Mouse (Mus musculus) small intestine, adult 2 months (tissue): ENCODE data around the gene Cacng6. TPM values are rescaled to one million over a fixed set of nuclear protein-coding genes. Genes with fewer than 3 reads are reported as not detected.
"Not testable (repeated sequence)": the region's sequence is repeated elsewhere in the genome, so short reads cannot be mapped to it uniquely, and the experiment has no call there.

Experiments used
- H3K27ac ChIP-seq: fragments of 200-500 bp; 2 replicates; pipeline ENCODE4 v1.5.1; 2012; ENCODE audit warnings: low read depth, low read length, control low read depth, inconsistent platforms; ENCODE audit not compliant: insufficient read depth
- H3K27me3 ChIP-seq: fragments of 200-500 bp; 2 replicates; pipeline ENCODE4 v1.6.1; 2012; ENCODE audit warnings: mild to moderate bottlenecking, moderate library complexity, low read length, inconsistent platforms; ENCODE audit not compliant: control insufficient read depth, insufficient read depth
- H3K36me3 ChIP-seq: fragments of 200-500 bp; 2 replicates; pipeline ENCODE4 v1.6.1; 2012; ENCODE audit warnings: mild to moderate bottlenecking, low read length, control low read depth, inconsistent platforms; ENCODE audit not compliant: control insufficient read depth, insufficient read depth
- H3K4me1 ChIP-seq: fragments of 200-500 bp; 2 replicates; pipeline ENCODE4 v1.6.1; 2012; ENCODE audit warnings: low read length, inconsistent platforms, mixed read lengths; ENCODE audit not compliant: control insufficient read depth, insufficient read depth, insufficient read length
- H3K4me3 ChIP-seq: fragments of 200-500 bp; 2 replicates; pipeline ENCODE4 v1.5.1; 2012; ENCODE audit warnings: low read depth, mild to moderate bottlenecking, control low read depth, inconsistent platforms, low read length, moderate library complexity
- CTCF ChIP-seq: fragments of 200-500 bp; IDR thresholded peaks from 2 replicates; pipeline ENCODE4 v1.5.1; 2012; ENCODE audit warnings: low read depth, mild to moderate bottlenecking, control low read depth, inconsistent platforms, low read length, moderate library complexity, mixed read lengths; ENCODE audit not compliant: insufficient replicate concordance, insufficient read length; ENCODE audit errors: extremely low read depth
- POLR2A ChIP-seq: fragments of 200-500 bp; IDR thresholded peaks from 2 replicates; pipeline ENCODE4 v1.6.1; 2012; ENCODE audit warnings: low read depth, mild to moderate bottlenecking, control low read depth, inconsistent platforms, low read length, moderate library complexity
- WGBS: fragments of 180-500 bp; shearing (Covaris S2); methylation state at CpG from one replicate; pipeline ENCODE4 v1.1.7; 2018; 5-methylcytosine and 5-hydroxymethylcytosine counted together
- polyA plus RNA-seq: library from polyadenylated mRNA; depleted of rRNA; stranded (reverse); fragments of >200 nt; gene quantifications from 2 replicates; pipeline ENCODE4 v1.2.3, GENCODE M21; 2012

The Cacng6 gene
- polyA plus RNA-seq, 1 experiment = not detected

DNA sequence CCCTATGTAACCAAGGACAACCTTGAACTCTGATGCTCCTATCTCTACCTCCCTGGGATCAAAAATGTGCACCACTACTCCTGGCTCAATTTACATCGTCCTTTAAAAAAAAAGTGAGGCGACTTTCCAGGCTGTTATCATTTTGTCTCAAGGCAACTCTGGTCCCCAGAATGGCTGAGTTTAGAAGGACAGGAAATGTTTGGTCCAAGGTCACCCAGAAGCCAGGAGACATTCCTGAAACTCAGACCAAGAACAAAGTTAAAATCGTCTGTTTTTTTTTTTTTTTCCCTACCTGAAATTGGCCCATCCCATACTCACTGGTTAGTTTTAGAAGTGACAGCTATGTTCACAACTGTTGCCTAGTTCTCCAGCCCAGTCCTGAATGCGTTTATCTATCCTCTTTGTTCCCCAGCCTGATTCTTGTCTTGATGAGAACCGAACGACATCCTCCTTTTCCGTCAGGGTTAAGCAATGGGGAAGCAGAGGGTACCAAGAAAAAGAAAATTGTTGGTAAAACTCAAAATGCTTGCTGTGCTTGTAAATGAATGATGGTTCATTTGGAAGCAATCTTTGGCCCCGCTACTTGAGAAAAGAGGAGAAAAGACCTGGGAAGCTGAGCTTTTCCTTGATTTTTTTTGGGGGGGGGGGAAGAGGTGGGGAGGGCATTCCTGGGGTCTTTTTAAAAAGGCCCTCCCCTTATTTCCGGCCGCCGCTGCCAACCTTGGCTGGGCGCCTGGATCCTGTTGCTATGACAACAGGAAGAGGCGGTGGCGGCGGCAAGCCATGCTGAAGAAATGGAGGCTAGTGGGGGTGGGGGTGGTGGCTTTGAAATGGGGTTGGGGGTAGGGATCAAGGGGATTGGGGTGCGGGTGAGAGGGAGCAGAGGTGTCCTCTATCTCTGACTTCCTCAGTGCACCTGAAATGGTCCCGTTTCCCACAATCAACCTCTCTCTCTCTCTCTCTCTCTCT lies 34.3 kb upstream of the Cacng6 start:
- Histone ChIP-seq H3K36me3 (no peaks in the 10 kb centered on the region), H3K27me3 (peaks cover 5% of the 10 kb centered on the region; the same call in 1 of the 2 replicates), H3K4me1 (no peaks in the 10 kb centered on the region), H3K27ac (no peak overlapping the region), H3K4me3 (no peak overlapping the region)
- 4% methylated on average over 15 of the region's 17 CpGs for WGBS
- TF ChIP-seq CTCF (no peak), POLR2A (no peak)

DNA sequence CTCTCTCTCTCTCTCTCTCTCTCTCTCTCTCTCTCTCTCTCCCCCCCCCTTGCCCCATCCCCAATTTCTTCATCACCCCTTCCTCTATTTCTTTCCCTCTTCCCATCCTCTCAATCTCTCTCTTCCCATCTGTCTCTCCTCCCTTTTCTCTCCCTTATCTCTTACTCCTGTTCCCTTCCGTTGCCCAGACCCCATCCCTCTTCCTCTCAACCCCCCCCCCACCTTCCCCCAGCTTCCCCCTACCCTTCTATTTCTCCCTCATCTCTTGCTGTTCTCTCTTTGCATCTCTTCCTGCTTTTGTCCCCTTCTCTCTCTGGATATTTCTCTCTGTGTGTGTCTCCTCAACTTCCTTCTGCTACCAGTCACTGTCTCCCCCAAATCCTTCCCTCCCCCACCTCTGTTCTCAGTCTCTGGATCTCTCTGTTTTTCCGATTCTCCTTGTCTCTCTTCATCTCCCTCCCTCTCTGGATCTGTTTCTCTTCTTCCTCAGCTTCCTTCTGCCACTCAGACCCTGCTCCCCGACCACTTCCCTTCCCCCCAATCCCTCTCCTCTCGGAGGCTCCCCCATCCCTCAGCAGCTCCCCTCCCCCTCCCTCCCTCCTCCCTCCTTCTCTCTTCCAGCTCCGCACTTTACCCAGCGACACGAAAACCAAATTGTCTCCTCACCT lies 33.4 kb upstream of the Cacng6 start, which contains the start of gene Cacng8:
Gene Cacng8, plus strand, starts transcription at position 271 of the 668 bp plus-strand sequence.
- Histone ChIP-seq H3K4me1 (no peaks in the 10 kb centered on the region), H3K4me3 (no peak within 1 kb of the TSS), H3K36me3 (no peaks in the 10 kb centered on the region), H3K27ac (no peak within 1 kb of the TSS), H3K27me3 (peaks cover 5% of the 10 kb centered on the region; the same call in 1 of the 2 replicates)
- WGBS = 4% methylated on average over 7 of the region's 7 CpGs
- TF ChIP-seq CTCF (no peak), POLR2A (no peak)

DNA sequence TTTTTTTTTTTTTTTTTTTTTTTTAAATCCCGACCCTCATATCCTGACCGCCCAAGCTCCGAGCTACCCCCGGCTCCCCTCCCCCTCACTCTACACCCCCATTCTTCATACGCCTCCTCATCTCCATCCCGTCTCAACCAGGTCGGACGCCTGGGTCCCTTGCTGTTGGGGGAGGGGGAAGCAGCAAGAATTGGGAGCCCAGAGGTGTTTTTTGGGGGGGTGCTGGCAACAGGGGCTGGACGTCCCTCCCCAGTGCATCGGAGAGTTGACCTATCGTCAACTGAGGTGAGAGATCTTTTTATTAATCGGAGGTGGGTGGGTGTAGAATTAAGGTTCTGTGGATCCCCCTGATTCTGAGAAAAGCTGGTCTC lies 32.9 kb upstream of the Cacng6 start:
- no peak for TF ChIP-seq CTCF
- no peak for TF ChIP-seq POLR2A
- no peak overlapping the region for H3K4me3 ChIP-seq
- WGBS = 13% methylated on average over 12 of the region's 12 CpGs
- no peaks in the 10 kb centered on the region for H3K4me1 ChIP-seq
- no peak overlapping the region for H3K27ac ChIP-seq
- H3K27me3 ChIP-seq = peaks cover 5% of the 10 kb centered on the region; the same call in 1 of the 2 replicates
- no peaks in the 10 kb centered on the region for H3K36me3 ChIP-seq

DNA sequence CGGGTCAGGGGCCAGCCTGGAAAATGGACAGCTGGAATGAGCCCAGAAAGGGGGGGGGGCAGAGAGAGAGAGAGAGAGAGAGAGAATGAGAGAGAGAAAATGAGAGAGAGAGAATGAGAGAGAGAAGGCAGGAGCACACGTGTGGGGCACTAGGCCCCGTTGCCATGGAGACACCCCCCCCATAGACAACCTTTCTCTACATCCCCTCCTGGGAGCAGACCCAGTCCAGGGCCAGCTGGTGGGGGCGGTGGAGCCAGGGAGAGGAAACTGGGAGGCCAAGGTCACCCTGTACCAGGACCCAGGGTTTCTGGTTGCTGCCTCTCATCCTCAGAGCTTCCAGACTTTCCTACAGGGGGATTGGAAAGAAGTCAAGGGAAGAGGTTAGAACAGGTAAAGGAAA lies 32.2 kb upstream of the Cacng6 start:
- no peak overlapping the region for H3K27ac ChIP-seq
- H3K27me3 ChIP-seq = peaks cover 5% of the 10 kb centered on the region; the same call in 1 of the 2 replicates
- no peak overlapping the region for H3K4me3 ChIP-seq
- no peaks in the 10 kb centered on the region for H3K4me1 ChIP-seq
- H3K36me3 ChIP-seq = no peaks in the 10 kb centered on the region
- TF ChIP-seq CTCF (no peak), POLR2A (no peak)
- WGBS = 41% methylated on average over 4 of the region's 4 CpGs

- H3K27ac ChIP-seq = no peak overlapping the region
- 63% methylated on average over 10 of the region's 10 CpGs for WGBS
- no peaks in the 10 kb centered on the region for H3K27me3 ChIP-seq
- no peaks in the 10 kb centered on the region for H3K36me3 ChIP-seq
- TF ChIP-seq CTCF (no peak), POLR2A (no peak)
- no peak overlapping the region for H3K4me3 ChIP-seq
- H3K4me1 ChIP-seq = no peaks in the 10 kb centered on the region
These were observed 26.6 kb upstream of the Cacng6 start for GRCm38 (mm10) chr7:3397355-3397754.

DNA sequence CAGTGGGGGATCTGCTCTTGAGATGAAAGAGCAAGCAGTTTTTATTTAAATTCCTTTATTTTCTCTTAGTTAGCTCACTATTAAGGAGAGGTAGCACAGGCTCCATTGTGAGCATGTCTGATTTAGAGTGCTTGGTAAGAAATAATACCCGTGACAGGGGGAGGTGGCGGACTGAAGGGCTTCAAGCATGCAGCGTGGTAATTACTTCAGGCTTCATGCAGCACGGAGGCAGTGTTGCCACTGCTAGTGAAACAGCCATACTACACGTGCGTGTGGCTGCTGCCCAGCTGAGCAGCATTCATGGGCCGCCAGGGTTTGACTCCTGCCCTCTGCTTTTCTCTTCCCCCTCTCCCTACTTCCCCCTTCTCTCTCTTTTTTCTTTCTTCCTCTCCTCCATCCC lies 26.2 kb upstream of the Cacng6 start:
- no peaks in the 10 kb centered on the region for H3K27me3 ChIP-seq
- no peak overlapping the region for H3K27ac ChIP-seq
- TF ChIP-seq CTCF (no peak), POLR2A (no peak)
- WGBS = 56% methylated on average over 7 of the region's 7 CpGs
- no peaks in the 10 kb centered on the region for H3K4me1 ChIP-seq
- no peak overlapping the region for H3K4me3 ChIP-seq
- H3K36me3 ChIP-seq = no peaks in the 10 kb centered on the region

GRCm38 (mm10) chr7:3398363-3398762 lies 25.6 kb upstream of the Cacng6 start:
- not testable (repeated sequence) for H3K4me1 ChIP-seq, H3K36me3 ChIP-seq, H3K4me3 ChIP-seq, H3K27ac ChIP-seq, H3K27me3 ChIP-seq
- WGBS = 85% methylated on average over 8 of the region's 8 CpGs
